Mouse (Mus musculus): ENCODE results near the gene Ociad1. TPM values are rescaled to one million over a fixed set of nuclear protein-coding genes. Genes with fewer than 3 reads are reported as not detected.

The Ociad1 gene
- polyA plus RNA-seq, 1 experiment from 2014 or later: 247 TPM

Other genes with a start within 250 kb of the Ociad1 start
- gene Fryl, start 36.2 kb upstream of the Ociad1 start, polyA plus RNA-seq (2015; fragmentation: Nextera tagmentation; extraction: Ambion mirVana): 34.4 and 34.8 TPM in 2 replicates
- 11.4 and 12.4 TPM in 2 replicates for gene Ociad2, start 48.2 kb downstream of the Ociad1 start, polyA plus RNA-seq (2015; fragmentation: Nextera tagmentation; extraction: Ambion mirVana)
- 0.27 and 0.57 TPM in 2 replicates for gene Cwh43, start 113.3 kb downstream of the Ociad1 start, polyA plus RNA-seq (2015; fragmentation: Nextera tagmentation; extraction: Ambion mirVana)
- gene Dcun1d4, start 188.2 kb downstream of the Ociad1 start, polyA plus RNA-seq (2015; fragmentation: Nextera tagmentation; extraction: Ambion mirVana): 22.8 and 24.7 TPM in 2 replicates